Mouse (Mus musculus) small intestine, adult 2 months (tissue): ENCODE results near the gene Bbs9.

Experiments used
- CTCF ChIP-seq: fragments of 200-500 bp; IDR thresholded peaks from 2 replicates; pipeline ENCODE4 v1.5.1; 2012; ENCODE audit warnings: low read depth, mild to moderate bottlenecking, control low read depth, inconsistent platforms, low read length, moderate library complexity, mixed read lengths; ENCODE audit not compliant: insufficient replicate concordance, insufficient read length; ENCODE audit errors: extremely low read depth
- POLR2A ChIP-seq: fragments of 200-500 bp; IDR thresholded peaks from 2 replicates; pipeline ENCODE4 v1.6.1; 2012; ENCODE audit warnings: low read depth, mild to moderate bottlenecking, control low read depth, inconsistent platforms, low read length, moderate library complexity

- TF ChIP-seq CTCF, result no peak
- TF ChIP-seq POLR2A, result no peak
Measured at GRCm38 (mm10) chr9:22532112-22532511, 56.6 kb downstream of the Bbs9 start.
